Mouse (Mus musculus): ENCODE results near the gene Ly75. TPM values are rescaled to one million over a fixed set of nuclear protein-coding genes. Genes with fewer than 3 reads are reported as not detected.

Gene Ly75
- 1.1 and 1.7 TPM in 2 replicates for total RNA-seq (2021)
- long read RNA-seq, experiment 1 = 0 reads
- long read RNA-seq, experiment 2 = 0 reads

DNA sequence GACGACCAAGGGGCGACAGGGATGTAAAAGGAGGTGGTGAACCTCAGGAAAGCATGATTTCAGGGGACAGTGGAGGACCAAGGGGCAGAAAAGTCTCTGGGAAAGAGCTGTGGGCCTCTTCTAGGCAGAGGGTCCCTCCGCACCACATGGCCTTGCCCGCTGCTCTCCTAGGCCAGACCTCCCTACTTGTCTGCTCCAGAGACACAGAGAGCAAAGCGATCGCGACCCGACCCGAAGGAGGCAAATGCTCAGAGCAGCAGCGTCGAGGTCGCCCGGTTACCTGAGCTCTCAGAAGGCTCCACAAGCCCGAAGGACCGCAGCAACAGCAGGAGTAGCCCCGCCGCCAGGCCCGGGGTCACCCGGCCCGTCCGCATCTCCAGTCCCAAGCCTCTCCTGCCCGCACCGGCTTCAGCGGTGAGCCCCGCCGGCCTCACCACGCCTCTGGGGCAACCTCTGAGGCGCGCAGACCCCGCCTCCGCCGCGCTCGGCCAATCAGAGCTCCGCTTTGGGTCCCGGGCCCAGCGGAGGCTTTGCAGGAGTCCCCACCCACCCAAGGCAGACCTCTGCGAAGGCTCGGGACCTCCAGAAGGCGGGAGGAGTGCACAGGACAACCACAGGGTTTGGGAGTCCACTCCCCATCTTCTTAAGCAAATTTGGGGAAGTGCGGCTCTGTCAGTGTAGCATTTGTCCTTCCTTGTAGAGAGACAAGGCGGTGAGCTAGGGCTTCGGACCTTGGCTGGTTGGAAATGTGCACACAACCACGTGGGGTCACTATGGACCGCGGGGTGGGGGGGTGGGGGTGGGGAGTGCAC lies at the start of gene Ly75:
Gene Ly75 (minus strand): TSS at position 446 of the 812 bp plus-strand sequence.
- DNase-seq = peak; percentile 92

DNA sequence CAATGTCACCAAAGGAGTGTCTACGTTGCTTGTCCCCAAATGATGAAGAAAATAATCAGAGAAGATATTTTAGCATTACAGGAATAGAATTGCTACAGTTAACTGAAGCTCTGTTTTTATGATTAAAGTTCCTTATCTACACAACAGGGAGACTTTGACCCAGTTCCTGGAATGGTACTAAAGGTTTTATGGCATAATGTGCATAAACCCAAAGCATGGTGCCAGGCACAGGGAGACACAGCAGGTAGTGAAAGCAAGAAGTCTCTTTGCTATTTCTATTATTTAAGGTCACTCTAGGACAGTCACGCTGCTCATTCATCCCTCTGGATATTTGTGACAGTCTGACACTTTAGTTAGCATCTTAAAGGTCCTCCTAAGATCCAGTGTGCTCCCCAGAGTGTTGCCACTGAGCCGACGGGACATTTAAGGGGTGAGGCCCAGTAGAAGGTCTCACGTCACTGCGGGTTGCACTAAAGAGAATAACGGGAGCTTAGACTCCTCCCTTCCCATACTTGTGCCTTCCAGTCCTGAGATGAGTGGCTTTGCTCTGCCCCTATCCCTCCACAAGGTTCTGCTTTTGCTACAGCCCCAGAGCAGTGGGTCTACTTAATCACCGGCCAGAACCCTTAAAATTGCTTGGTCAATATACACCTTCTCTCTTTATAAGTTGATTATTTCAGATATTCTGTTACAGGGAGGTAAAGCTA lies 47.4 kb upstream of the Ly75 start:
- no peak for DNase-seq

- peak; percentile 87 for DNase-seq
Measured at GRCm38 (mm10) chr2:60418075-60418474, 35.0 kb upstream of the Ly75 start.

GRCm38 (mm10) chr2:60414334-60414733 lies 31.2 kb upstream of the Ly75 start:
- no peak for DNase-seq

GRCm38 (mm10) chr2:60413006-60413650 lies 30.0 kb upstream of the Ly75 start:
- no peak for DNase-seq

DNA sequence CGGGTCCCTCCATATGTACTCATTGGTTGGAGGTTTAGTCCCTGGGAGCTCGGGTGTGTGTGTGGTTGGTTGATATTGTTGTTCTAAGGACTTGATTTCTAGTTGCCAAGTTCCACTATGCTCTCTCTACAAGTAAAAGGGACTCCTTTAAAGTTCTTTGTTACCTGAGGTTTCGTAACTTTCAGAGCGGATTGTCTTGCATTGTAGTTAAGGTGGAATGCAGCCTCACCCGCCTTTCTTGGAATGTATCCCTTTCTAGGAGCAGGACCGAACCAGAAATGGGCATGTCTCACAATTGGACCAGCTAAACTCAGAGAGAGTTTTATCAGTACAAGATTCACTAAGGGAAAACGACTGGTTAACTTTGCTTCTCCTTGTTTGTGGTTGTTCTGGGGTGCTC lies 28.1 kb upstream of the Ly75 start:
- DNase-seq = no peak

- no peak for DNase-seq
Measured at GRCm38 (mm10) chr2:60409989-60410763, 27.1 kb upstream of the Ly75 start.

- DNase-seq = no peak
Measured at GRCm38 (mm10) chr2:60409194-60409593, 26.1 kb upstream of the Ly75 start.

DNA sequence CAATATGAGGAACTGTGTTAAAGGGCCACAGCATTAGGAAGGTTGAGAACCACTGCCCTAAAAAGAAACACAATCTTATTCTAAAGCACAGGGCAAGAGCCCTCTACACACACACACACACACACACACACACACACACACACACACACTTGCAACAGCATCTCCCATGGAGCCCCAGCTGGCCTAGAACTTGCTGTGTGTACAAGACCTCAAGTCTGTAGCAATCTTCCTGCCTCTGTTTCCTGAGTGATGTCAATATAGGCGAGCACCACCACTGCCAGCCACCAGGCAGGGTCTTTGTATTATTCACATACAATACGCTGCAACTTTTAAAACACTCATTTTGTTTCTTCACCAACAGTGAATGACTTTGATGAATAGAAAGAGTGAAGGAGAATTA lies 24.3 kb upstream of the Ly75 start:
- DNase-seq = no peak

DNA sequence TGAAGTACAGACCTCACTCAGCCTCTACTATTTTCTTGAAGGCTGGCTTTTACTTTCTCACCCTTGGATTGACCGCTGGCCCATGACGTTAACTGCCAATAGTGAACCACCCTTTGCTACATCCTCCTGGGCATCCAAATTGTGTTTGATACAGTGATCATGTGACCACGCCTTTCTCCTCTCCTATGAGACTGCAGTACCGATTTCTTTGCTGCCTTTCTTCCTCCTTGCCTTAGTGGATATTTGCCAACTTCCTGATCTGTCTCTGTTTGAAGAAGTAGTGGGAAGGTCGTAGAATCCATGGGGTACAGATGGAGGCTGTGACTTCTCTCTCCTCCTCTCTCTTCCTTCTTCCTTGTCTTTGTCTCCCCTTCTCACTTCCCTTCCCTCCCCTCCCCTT lies 22.3 kb upstream of the Ly75 start:
- DNase-seq = no peak

DNA sequence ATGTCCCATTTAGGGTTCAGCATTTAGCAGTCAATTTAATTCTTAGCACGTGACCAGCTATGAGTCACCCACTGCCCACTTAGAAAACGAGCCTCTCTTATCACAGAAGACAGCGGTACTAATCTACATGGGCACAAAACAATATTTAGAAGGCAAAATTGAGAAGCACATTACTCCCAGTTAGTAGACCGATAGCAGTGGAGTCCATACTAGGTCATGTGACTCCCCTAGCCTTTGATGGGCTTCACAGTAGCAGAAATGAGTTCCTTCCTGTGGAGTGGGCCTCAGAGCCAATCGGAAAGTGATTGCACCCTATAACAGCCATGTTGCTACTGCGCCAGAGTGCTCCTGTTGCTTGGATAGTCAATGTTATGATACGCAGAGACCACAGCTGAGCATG lies 21.7 kb upstream of the Ly75 start:
- DNase-seq = no peak

DNA sequence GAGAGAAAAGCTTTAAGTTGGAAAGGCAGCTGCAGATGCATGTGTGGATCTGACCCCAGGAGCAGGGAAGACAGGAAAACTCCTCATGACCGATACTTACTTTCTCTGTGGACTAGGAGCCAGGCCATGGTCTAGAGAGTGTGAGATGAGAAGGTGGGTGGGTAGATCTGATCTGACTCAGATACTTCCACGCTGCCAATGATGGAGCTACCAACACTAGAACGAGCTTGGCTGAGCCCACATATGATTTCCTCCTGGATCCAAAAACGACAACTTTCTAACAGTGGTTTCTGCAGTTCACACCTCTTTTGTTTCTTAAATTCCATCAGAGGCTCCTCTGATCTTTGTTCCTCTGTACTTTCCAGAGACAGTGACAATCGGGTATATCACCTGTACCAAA lies 18.6 kb upstream of the Ly75 start:
- DNase-seq = no peak

- DNase-seq = no peak
Measured at GRCm38 (mm10) chr2:60393786-60394185, 10.7 kb upstream of the Ly75 start.

GRCm38 (mm10) chr2:60392286-60392685 lies 9.2 kb upstream of the Ly75 start:
- DNase-seq = no peak

- no peak for DNase-seq
Measured at GRCm38 (mm10) chr2:60387363-60387762, 4.3 kb upstream of the Ly75 start.

- no peak for DNase-seq
Measured at GRCm38 (mm10) chr2:60386835-60387234, 3.7 kb upstream of the Ly75 start.

DNA sequence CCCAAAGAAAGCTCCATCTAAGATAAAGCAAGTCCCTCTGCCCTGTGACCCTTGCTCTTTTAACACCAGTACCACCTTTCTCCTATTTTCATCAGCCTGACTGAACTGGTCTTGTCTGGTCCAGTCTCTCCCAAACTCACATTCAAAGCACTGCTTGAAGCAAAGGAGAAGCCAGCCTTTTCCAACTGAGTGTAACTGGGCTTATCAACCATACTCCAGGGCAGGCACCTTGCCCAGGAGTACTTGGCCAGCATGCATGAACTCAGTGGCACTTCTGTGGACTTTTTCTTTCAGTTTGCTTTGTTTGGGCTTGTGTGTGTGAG lies 1.6 kb upstream of the Ly75 start:
- peak; percentile 9 for DNase-seq

DNA sequence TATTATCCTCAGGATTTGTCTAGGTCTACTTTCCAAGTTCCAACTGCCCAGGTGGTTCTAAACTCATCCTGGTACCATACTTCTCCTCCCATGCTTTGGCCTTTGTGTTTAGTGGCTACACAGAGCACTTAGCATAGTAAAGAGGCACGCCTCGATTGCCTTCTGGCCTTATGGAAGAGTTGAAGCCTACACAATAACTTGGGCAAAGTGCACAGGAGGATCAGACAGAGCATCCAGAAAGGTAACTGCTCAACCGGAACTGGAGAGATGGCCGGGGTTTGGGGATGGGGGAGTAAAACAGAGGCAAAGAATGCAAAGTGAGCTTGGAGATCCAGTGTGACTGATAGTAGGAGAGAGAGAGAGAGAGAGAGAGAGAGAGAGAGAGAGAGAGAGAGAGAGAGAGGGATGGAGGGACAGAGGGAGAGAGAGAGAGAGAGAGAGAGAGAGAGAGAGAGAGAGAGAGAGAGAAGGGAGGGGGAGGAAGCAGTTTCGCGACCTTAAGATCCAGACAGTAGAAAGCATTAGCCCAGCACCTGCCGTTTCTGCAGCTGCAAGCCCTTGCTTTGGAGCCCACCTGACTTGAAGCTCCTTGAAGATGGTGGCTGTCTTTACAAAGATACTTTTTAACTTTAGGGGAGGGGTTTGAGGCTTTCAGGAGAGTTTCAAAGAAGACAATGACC lies 1.1 kb upstream of the Ly75 start:
- no peak for DNase-seq

DNA sequence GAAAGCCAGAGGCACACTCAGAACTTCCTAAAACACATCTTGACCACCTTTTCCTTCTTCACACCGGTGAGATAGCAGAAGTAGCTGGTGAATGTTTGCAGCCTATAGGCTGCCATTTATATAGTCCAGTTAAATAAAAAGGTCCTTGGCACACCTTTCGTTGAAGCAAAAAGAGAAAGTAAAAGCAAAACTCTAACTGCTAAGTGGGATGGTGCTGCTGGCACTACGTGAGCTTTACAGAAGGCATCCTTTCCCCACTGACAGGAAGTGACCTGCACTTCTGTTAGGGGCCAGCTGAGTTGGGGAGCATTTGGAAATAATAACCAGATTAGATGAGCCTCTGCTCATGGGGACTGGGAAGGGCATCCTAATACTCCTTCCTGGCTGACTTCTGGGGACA lies 757 bp downstream of the Ly75 start:
- no peak for DNase-seq

DNA sequence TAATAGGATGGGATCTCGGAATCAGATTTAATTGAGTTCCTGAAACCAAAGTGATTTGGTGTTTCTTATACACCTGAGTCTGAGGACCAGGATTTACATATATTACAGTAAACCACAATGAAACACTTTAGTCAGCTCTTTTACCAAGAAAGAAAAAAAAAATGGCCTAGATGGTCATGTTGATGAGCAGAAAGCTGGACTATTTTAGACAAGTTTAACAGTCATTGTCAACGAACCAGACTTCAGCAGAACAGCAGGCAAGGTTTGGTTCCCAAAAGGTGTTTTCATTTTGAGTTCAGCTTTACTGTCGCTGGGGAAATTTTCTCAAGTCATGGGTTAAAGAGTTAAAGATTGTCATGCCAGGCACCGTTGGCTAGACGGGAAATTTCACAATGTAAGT lies 5.8 kb downstream of the Ly75 start:
- no peak for DNase-seq

GRCm38 (mm10) chr2:60375608-60376107 lies 7.4 kb downstream of the Ly75 start:
- DNase-seq = no peak

- no peak for DNase-seq
Measured at GRCm38 (mm10) chr2:60375126-60375525, 8.0 kb downstream of the Ly75 start.
